Mouse (Mus musculus) brain, embryonic 14.5 days (tissue): ENCODE data around the gene Hbp1.

ENCODE experiments used
- CTCF ChIP-seq: fragments of 200-500 bp; IDR thresholded peaks from 2 replicates; pipeline ENCODE4 v1.5.1; 2012; ENCODE audit warnings: inconsistent platforms, mild to moderate bottlenecking, moderate library complexity, borderline replicate concordance; ENCODE audit not compliant: insufficient read depth, insufficient read length; ENCODE audit errors: extremely low read depth
- POLR2A ChIP-seq: fragments of 200-500 bp; IDR thresholded peaks from 2 replicates; pipeline ENCODE4 v1.6.1; 2012; ENCODE audit warnings: mild to moderate bottlenecking, inconsistent platforms, borderline replicate concordance; ENCODE audit not compliant: poor library complexity, insufficient read depth, insufficient read length, severe bottlenecking; ENCODE audit errors: extremely low read depth

DNA sequence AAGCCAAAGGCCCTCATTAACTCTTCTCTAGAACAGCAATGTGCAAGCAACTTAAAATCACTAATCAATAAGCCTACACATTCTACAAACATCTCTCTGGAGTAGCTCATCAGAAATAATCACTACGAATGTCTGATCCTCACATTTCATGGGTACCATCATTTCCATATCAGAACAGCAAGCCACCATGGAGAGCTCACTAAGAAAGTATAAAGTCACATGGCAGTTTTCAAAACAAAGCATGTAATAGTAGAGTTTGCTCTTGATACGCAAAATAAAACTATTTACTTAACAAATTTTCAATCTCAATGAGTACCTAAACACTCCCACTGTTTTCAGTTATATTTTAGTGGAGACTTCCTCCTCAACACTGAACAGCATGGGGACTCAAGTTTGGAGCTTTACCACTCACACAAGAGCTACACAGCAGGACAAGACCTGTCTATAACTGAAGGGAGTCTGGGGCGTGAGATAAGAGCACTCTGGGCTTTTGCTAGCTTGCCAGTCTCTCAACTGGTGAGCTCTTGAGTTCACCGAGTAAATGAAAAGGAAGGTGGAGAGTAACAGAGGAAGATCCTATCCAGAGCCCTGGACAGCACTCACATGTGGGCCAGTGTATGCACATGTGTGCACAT, 7.2 kb downstream of the Hbp1 start:
- no peak for TF ChIP-seq CTCF
- TF ChIP-seq POLR2A, result no peak
